Mouse (Mus musculus) spleen, adult 2 months (tissue): ENCODE data around the gene Usp24. TPM values are rescaled to one million over a fixed set of nuclear protein-coding genes. Genes with fewer than 3 reads are reported as not detected.

ENCODE experiments used
- DNase-seq, 2 experiments: peaks; one replicate each; pipeline versions ENCODE4 v3.0.0 to v3.0.0-alpha.2; 2012 to 2021; ENCODE audit warnings: low spot score in 2 of 2, low read depth in 1 of 2
- H3K27ac ChIP-seq: fragments of 200-500 bp; 2 replicates; pipeline ENCODE4 v1.5.1; 2012; ENCODE audit warnings: low read length, inconsistent platforms; ENCODE audit not compliant: insufficient read depth
- H3K27me3 ChIP-seq: fragments of 200-500 bp; 2 replicates; pipeline ENCODE4 v1.6.1; 2012; ENCODE audit warnings: mild to moderate bottlenecking, moderate library complexity, low read length, inconsistent platforms; ENCODE audit not compliant: control insufficient read depth, insufficient read depth
- H3K36me3 ChIP-seq: fragments of 200-500 bp; 2 replicates; pipeline ENCODE4 v1.6.1; 2012; ENCODE audit warnings: mild to moderate bottlenecking, low read length, inconsistent platforms; ENCODE audit not compliant: control insufficient read depth, insufficient read depth
- H3K4me1 ChIP-seq: fragments of 200-500 bp; 2 replicates; pipeline ENCODE4 v1.6.1; 2011; ENCODE audit warnings: inconsistent platforms; ENCODE audit not compliant: control insufficient read depth, insufficient read depth, insufficient read length
- H3K4me3 ChIP-seq: fragments of 200-500 bp; 2 replicates; pipeline ENCODE4 v1.5.1; 2011; ENCODE audit warnings: mild to moderate bottlenecking, inconsistent platforms; ENCODE audit not compliant: insufficient read depth, insufficient read length; ENCODE audit errors: extremely low read depth
- CTCF ChIP-seq: fragments of 200-500 bp; IDR thresholded peaks from 2 replicates; pipeline ENCODE4 v1.5.1; 2011; ENCODE audit warnings: mild to moderate bottlenecking, inconsistent platforms; ENCODE audit not compliant: insufficient read depth, insufficient read length, insufficient replicate concordance; ENCODE audit errors: extremely low read depth
- POLR2A ChIP-seq: fragments of 200-500 bp; IDR thresholded peaks from 2 replicates; pipeline ENCODE4 v1.6.1; 2011; ENCODE audit warnings: low read depth, low read length, inconsistent platforms
- WGBS: fragments of 180-500 bp; shearing (Covaris S2); methylation state at CpG from one replicate; pipeline ENCODE4 v1.1.7; 2018; 5-methylcytosine and 5-hydroxymethylcytosine counted together
- polyA plus RNA-seq: library from polyadenylated mRNA; depleted of rRNA; stranded (reverse); fragments of >200 nt; gene quantifications from 2 replicates; pipeline ENCODE4 v1.2.3, GENCODE M21; 2012

The Usp24 gene
- polyA plus RNA-seq, 1 experiment: 12.1 TPM

GRCm38 (mm10) chr4:106290201-106290600 is 25.8 kb upstream of the Usp24 start:
- DNase-seq: no peak
- peaks cover 18% of the 10 kb centered on the region; the same call in 1 of the 2 replicates for H3K4me1 ChIP-seq
- 19% methylated on average over 2 of the region's 2 CpGs for WGBS
- H3K27ac ChIP-seq: no peak overlapping the region
- H3K4me3 ChIP-seq: no peak overlapping the region
- no peaks in the 10 kb centered on the region for H3K36me3 ChIP-seq
- no peak for TF ChIP-seq POLR2A
- TF ChIP-seq CTCF: no peak
- no peaks in the 10 kb centered on the region for H3K27me3 ChIP-seq

- H3K27ac ChIP-seq: peak overlapping the region; percentile 60
These were observed 23.2 kb upstream of the Usp24 start for GRCm38 (mm10) chr4:106292823-106293222.

DNA sequence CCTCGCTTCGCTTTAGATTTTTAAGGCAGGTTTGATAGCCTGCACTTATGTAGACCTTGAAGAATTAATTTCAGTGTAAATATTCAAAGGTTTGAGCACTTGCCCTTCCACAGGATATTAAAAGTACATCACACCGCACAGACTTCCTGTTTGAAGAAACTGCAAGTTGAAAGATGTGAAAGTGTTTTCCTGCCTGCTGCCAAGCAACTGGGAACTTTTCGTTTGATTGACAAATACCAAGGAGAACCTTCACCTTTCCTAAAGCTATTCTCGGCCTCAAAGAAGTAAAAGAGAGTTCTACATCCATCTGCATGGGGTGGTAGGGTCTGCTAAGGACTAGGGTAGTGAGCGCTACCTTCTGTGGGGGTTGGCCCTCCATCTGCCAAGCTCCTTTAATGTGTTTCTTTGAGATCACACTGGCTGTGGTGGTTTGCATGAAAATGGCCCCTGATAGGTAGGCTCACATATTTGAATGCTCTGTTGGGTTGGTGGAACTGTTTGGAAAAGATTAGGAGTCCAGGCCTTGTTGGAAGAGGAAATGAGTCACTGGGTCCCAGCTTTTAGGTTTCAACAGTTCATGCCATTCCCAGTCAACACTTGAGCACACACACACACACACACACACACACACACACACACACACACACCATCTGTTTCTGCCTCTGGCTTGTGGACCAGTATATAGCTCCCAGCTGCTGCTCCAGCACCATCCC is 22.5 kb upstream of the Usp24 start:
- Histone ChIP-seq H3K27ac (peak overlapping the region; percentile 67), H3K36me3 (no peaks in the 10 kb centered on the region), H3K4me1 (peaks cover 22% of the 10 kb centered on the region; the same call in 1 of the 2 replicates), H3K27me3 (no peaks in the 10 kb centered on the region), H3K4me3 (no peak overlapping the region)
- DNase-seq: peak in 1 of 2 experiments; percentile 29
- TF ChIP-seq CTCF (no peak), POLR2A (no peak)
- 38% methylated on average over 6 of the region's 6 CpGs for WGBS

More at GRCm38 (mm10) chr4:106292823-106293222, 23.2 kb upstream of the Usp24 start:
- no peak overlapping the region for H3K4me3 ChIP-seq
- no peaks in the 10 kb centered on the region for H3K27me3 ChIP-seq
- WGBS: 54% methylated on average over 4 of the region's 4 CpGs
- H3K4me1 ChIP-seq: peaks cover 22% of the 10 kb centered on the region; the same call in 1 of the 2 replicates
- DNase-seq: no peak
- no peaks in the 10 kb centered on the region for H3K36me3 ChIP-seq
- TF ChIP-seq CTCF: no peak
- no peak for TF ChIP-seq POLR2A

DNA sequence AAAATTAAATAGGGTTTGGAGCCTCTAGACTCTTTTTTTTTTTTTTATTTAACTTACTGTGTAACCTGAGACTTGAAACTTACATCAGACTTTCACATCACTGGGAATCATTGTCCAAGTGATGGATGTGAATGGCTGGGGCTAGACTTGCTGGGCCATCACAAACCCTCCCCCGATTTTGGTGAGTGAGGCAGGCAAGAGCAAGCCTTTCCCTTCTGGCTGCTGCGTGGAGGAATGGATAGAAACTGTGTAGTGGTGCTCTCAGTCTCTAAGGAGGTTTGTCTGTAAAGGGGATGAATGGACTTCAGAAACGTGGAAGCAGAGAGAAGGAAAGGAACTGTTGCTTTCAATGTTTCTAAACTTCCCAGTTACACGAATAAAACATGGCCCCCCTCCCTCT is 20.3 kb upstream of the Usp24 start:
- TF ChIP-seq POLR2A (no peak), CTCF (no peak)
- no peaks in the 10 kb centered on the region for H3K36me3 ChIP-seq

GRCm38 (mm10) chr4:106296412-106297086 is 19.5 kb upstream of the Usp24 start:
- Histone ChIP-seq H3K27ac (0 out of 2 replicates have a peak overlapping the region, but pooled peaks have one; percentile 3), H3K36me3 (no peaks in the 10 kb centered on the region), H3K4me3 (no peak overlapping the region), H3K27me3 (no peaks in the 10 kb centered on the region), H3K4me1 (peaks cover 18% of the 10 kb centered on the region; the same call in 1 of the 2 replicates)
- DNase-seq: peak in 1 of 2 experiments; percentile 53
- 47% methylated on average over 7 of the region's 7 CpGs for WGBS
- TF ChIP-seq CTCF (no peak), POLR2A (no peak)

More for the DNA sequence above, 20.3 kb upstream of the Usp24 start:
- H3K4me1 ChIP-seq: peaks cover 18% of the 10 kb centered on the region; the same call in 1 of the 2 replicates
- no peaks in the 10 kb centered on the region for H3K27me3 ChIP-seq
- no peak overlapping the region for H3K4me3 ChIP-seq
- H3K27ac ChIP-seq: no peak overlapping the region
- no peak for DNase-seq
- WGBS: 62% methylated on average over 4 of the region's 4 CpGs

DNA sequence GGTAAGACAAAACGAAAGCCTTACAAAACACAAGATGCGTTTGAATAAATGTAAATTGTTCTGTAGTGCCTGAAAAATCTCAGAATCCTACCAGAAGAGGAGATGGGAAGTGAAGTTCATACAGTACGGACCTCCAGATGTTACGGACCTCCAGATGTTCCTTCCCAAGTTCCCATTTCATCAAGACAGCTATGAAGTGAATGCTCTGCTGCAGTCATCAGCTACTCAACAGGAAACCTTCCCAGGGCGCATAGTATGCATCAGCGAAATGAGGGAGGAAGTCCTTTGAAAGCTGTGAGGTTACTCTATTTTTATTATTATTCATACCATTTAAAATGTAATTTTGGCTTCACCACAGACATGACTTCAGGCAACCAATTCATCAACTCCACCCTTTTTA is 14.7 kb upstream of the Usp24 start:
- Histone ChIP-seq H3K27ac (no peak overlapping the region), H3K4me1 (no peaks in the 10 kb centered on the region; the same call in 1 of the 2 replicates), H3K4me3 (no peak overlapping the region), H3K27me3 (no peaks in the 10 kb centered on the region), H3K36me3 (no peaks in the 10 kb centered on the region)
- no peak for DNase-seq
- TF ChIP-seq CTCF (no peak), POLR2A (no peak)
- WGBS: 25% methylated on average over 6 of the region's 6 CpGs

DNA sequence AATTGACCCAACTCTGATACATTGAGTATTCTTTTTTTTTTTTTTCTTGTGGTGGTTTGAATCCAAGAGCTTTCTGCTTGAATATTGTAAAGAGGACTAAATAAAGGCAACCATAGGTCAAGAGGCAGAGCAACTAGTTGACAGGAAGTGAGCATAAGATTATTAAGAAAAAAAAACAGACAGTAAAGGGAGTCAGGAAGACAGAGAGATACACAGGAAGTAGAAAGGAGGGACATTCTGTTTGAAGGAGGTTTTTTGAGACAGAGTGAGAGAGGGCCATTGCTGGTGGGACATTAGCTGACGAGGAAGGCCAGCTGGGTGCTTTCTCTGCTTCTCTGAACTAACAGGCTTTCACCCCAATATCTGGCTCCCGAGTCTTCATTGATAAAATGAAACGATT is 7.9 kb upstream of the Usp24 start:
- 89% methylated on average over 3 of the region's 3 CpGs for WGBS
- Histone ChIP-seq H3K27me3 (no peaks in the 10 kb centered on the region), H3K36me3 (no peaks in the 10 kb centered on the region), H3K4me3 (no peak overlapping the region), H3K27ac (no peak overlapping the region), H3K4me1 (peaks cover 9% of the 10 kb centered on the region; the same call in 1 of the 2 replicates)
- DNase-seq: no peak
- no peak for TF ChIP-seq CTCF
- no peak for TF ChIP-seq POLR2A
